Mouse (Mus musculus) natural killer cell, adult 2 months (primary cell): ENCODE measurements at regions not wholly inside any gene's neighbourhood (a gene's known extent, or its start where the extent isn't known, plus 50 kb on each side); places are given as distances from the start of the nearest gene placed in this dataset.

Source experiments
- DNase-seq, 2 experiments: peaks; one replicate each; pipeline ENCODE4 v3.0.0; 2022; ENCODE audit warnings: low spot score in 2 of 2

DNA sequence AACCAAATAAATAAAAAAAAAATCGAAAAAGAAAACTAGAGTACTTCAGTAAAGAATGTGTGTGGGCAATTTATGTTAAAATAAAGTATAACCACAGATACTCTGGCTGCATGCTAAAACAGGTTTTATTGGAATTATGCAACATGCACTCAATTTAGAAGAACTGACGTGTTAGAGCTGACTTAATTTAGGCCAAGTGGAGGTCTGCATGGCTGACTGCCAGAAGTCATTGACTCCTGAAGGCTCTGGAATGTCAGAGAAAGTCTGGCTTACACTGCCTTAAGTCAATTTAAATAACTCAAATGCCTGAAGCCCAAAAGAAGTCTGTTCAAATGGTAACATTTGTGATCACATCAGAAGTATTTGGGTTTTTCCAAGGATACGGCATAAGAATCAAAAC, 198.1 kb upstream of the Gm10192 start:
- DNase-seq = no peak

DNA sequence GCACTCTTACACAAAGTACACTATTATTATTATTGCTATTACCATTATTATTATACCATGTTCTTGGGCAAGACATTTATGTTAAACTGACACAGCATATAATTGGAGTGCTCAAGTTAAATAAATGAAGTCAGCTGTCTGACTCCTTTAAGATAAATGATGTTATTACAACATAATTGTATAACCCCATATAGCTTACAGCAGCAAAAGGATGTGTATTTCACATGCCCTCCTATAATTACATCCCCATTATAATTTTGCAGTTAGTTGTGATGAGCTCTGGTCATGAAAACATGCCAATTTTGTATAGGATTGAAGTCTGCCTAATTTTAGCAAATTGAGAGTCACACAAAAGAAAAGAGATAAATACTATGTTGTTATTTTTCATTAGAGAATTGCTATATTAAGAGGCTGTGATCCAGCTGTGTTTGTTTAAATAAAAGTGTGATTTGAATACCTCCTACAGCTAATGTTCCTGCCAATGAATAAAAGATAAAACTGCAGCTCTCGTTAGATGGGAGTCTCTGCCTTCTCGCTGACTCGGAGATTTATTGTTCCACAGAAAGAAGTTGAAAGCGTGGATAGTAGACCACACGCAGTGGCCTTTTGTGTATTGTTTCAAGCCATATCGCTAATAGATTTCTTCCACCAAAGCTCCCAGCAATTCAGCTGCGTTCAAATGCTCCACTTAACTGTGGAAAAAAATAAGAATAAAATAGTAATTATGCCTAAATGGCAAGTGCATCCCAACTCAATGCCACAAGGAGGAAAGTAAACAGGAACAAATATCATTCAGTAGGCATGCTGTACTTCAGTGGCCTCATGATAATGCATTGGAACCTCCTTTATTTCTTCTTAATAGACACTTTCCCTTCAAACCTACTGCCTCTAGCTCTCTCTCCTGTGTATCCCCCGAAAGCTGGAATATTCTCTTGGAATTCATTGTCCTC, 194.9 kb upstream of the Gm10192 start:
- DNase-seq = no peak

DNA sequence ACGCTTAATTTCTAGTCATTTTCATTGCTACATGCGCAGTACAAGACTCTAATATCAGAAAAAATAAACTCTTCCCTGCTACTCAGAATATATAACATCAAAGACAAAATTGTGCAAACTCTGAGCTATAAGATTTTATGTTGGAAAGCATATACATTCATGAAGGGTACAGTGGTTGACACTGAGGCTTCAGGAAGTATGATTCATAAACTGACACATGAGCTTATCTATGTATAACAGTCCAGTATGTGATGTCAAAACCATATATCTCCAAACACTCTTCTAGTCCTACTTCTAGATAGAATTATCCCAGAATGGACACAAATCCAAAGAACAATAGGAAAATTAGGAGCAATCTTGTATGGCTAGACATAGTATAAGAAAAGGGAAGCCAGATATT, 177.5 kb upstream of the Gm10192 start:
- DNase-seq = no peak

GRCm38 (mm10) chr4:97357958-97358357, 175.0 kb upstream of the Gm10192 start:
- DNase-seq = no peak

- DNase-seq = no peak
Observed at GRCm38 (mm10) chr4:97346799-97347198, 163.8 kb upstream of the Gm10192 start.

DNA sequence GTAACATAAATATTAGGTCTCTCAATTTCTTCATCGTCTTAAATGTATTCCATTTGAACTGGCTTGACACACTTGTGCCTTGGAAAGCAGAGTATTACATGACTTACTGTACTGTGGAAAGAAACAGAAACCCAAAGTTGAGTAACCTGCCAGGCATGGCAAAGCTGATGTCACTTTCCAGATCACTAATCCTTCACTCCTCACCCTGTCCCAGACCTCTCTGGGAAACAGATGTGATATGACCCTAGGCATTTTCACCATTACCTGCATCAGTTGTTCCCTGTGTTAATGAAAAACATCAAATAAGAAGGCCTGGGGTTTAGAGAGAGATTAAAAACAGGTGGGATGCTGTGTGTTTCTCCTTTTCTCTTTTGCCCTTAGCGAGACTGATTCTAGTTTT, 161.4 kb upstream of the Gm10192 start:
- no peak for DNase-seq

DNA sequence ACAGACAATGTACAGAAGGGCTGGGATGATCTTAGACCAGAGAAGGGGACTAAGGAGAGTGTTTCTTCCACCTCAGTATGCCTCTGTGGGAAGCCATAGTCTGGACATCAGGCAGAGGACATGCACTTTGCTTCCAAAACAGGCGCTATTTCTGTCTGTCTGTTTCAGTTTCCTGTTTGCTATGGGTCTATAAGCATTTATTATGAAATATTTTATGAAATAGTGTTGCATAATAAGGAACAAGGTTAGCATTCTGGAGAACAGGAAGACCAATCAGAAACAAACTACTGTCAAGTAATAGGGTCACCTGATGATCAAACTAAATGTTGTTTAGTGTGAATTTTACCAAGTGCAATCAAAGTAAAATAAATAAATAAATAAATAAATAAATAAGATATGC, 160.4 kb upstream of the Gm10192 start:
- DNase-seq = no peak
